Mouse (Mus musculus): ENCODE measurements around the gene Zscan22. TPM values are rescaled to one million over a fixed set of nuclear protein-coding genes. Genes with fewer than 3 reads are reported as not detected.
A peak's percentile ranks its signal among the peaks of the same experiment; 100 is the strongest.
"Not testable (repeated sequence)": the region's sequence is repeated elsewhere in the genome, so short reads cannot be mapped to it uniquely, and the experiment has no call there.

Zscan22 gene
- polyA plus RNA-seq (2012; rRNA removed) (3.8 and 3.9 TPM in 2 replicates), polyA plus RNA-seq (2014; fragmentation: Nextera tagmentation; extraction: Ambion mirVana) (3.9 and 5.1 TPM in 2 replicates)

DNA sequence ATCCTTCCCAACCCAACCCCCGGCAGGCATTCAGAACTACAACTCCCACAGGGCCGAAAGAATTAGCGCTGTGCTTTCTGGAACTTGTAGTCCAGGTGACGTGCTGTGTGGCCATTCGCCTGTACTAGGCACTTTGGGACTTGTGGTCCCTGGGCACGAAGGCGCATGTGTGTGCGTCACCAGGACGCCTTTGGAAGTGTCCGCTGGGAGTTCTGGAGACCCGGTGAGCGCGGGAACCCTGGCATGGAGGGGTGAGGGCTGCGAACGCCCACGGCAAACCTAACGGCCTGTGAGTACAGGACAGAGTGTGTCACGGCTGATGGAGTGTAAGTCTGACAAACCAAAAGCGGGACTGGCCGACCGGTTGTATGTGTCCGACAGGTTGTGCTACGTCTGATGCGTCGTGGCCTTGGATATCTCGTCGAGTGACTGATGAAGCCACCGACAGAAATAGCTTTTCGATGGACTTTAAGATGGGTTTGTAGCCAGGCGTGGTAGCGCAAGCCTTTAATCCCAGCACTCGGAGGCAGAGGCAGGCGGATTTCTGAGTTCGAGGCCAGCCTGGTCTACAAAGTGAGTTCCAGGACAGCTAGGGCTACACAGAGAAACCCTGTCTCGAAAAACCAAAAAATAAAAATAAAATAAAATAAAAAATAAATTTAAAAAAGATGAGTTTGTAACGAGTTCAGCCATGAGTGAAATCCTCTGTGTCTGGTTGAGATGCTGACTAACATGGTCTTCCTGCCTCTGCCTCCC lies at the start of gene Zscan22:
Gene Zscan22 (plus strand): TSS at position 161 of the 756 bp plus-strand sequence.
- Histone ChIP-seq H3K4me1 (replicated peaks; ENCODE audit: control insufficient read depth in 2 of 2, insufficient read depth in 2 of 2, low read length in 1 of 2) (peaks cover 3 to 9% of the 10 kb centered on the region in 2 experiments), H3K27me3 (ENCODE audit: control insufficient read depth, insufficient read depth, low read length) (no peaks in the 10 kb centered on the region), H3K36me3 (replicated peaks; ENCODE audit: control insufficient read depth, insufficient read depth, low read depth) (no peaks in the 10 kb centered on the region), H3K27ac (no peak within 1 kb of the TSS), H3K4me3 (ENCODE audit: insufficient read depth in 1 of 2, low read depth in 2 of 2, low read length in 2 of 2) (peak within 1 kb of the TSS; percentile 59 to 99), H3K9ac (replicated peaks) (peak within 1 kb of the TSS; percentile 41), H3K4me2 (ENCODE audit: low read depth) (peak within 1 kb of the TSS; percentile 73), H3K9me3 (ENCODE audit: control insufficient read depth, low read length) (no peaks in the 10 kb centered on the region)
- ATAC-seq (ENCODE audit: insufficient read depth) (peak; percentile 96), DNase-seq (ENCODE audit: low read depth in 3 of 3, low spot score in 3 of 3) (peak; percentile 76 to 82 (median 80))
- no peak for TF ChIP-seq EP300 (IDR thresholded peaks at IDR 0.05; ENCODE audit: low read depth)
- TF ChIP-seq CTCF (IDR thresholded peaks at IDR 0.05; ENCODE audit: low read depth) = no peak; the same call in 1 of the 2 replicates
- 3% methylated on average over 36 of the region's 36 CpGs for WGBS (ENCODE audit: insufficient replicate concordance)

- peak in 2 of 3 experiments; percentile 24 to 33 for DNase-seq (ENCODE audit: low read depth in 3 of 3, low spot score in 3 of 3)
- Histone ChIP-seq H3K4me1 (replicated peaks; ENCODE audit: control insufficient read depth in 2 of 2, insufficient read depth in 2 of 2, low read length in 1 of 2) (no peaks in the 10 kb centered on the region), H3K36me3 (replicated peaks; ENCODE audit: control insufficient read depth, insufficient read depth, low read depth) (no peaks in the 10 kb centered on the region), H3K9me3 (ENCODE audit: control insufficient read depth, low read length) (no peaks in the 10 kb centered on the region), H3K4me2 (ENCODE audit: low read depth) (no peak overlapping the region), H3K27me3 (ENCODE audit: control insufficient read depth, insufficient read depth, low read length) (no peaks in the 10 kb centered on the region), H3K9ac (replicated peaks) (no peak overlapping the region), H3K27ac (no peak overlapping the region), H3K4me3 (ENCODE audit: insufficient read depth in 1 of 2, low read depth in 2 of 2, low read length in 2 of 2) (no peak overlapping the region)
- ATAC-seq (ENCODE audit: insufficient read depth) = no peak
- whole genome bisulfite sequencing (ENCODE audit: insufficient replicate concordance) = 11% methylated on average over 3 of the region's 3 CpGs
- TF ChIP-seq EP300 (IDR thresholded peaks at IDR 0.05; ENCODE audit: low read depth) (no peak), CTCF (IDR thresholded peaks at IDR 0.05; ENCODE audit: low read depth) (peak; percentile 18; the same call in 1 of the 2 replicates)
Observed at GRCm38 (mm10) chr7:12874301-12874700, 23.3 kb upstream of the Zscan22 start.

DNA sequence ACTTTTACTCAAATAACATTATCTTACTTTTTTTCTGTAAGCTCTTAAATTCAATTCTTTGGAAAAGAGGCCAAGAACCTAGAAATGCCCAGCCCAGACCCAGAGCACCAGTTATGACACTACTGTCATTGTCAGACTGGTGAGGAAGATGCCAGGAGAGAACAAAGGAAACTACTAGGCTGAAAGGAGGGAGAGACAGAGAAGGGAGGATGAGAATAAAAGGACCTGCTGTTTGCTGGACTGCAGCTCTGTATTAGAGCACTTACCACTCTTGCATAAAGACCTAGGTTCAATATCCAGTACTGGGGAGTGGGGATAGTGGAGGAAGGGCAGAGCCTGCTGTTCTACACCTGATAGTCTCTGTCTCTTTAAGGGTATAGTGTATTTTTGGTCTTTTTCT lies 17.6 kb upstream of the Zscan22 start:
- H3K9ac ChIP-seq (replicated peaks) = no peak overlapping the region
- no peaks in the 10 kb centered on the region for H3K27me3 ChIP-seq (ENCODE audit: control insufficient read depth, insufficient read depth, low read length)
- H3K9me3 ChIP-seq (ENCODE audit: control insufficient read depth, low read length) = no peaks in the 10 kb centered on the region
- peaks cover 0 to 6% of the 10 kb centered on the region in 2 experiments; a peak in 1 of 4 replicates for H3K4me1 ChIP-seq (replicated peaks; ENCODE audit: control insufficient read depth in 2 of 2, insufficient read depth in 2 of 2, low read length in 1 of 2)
- H3K4me2 ChIP-seq (ENCODE audit: low read depth) = no peak overlapping the region
- ATAC-seq (ENCODE audit: insufficient read depth) (no peak), DNase-seq (ENCODE audit: low read depth in 3 of 3, low spot score in 3 of 3) (no peak)
- H3K4me3 ChIP-seq (ENCODE audit: insufficient read depth in 1 of 2, low read depth in 2 of 2, low read length in 2 of 2) = no peak overlapping the region
- TF ChIP-seq CTCF (IDR thresholded peaks at IDR 0.05; ENCODE audit: low read depth) (no peak), EP300 (IDR thresholded peaks at IDR 0.05; ENCODE audit: low read depth) (no peak)
- no peak overlapping the region for H3K27ac ChIP-seq
- no peaks in the 10 kb centered on the region for H3K36me3 ChIP-seq (replicated peaks; ENCODE audit: control insufficient read depth, insufficient read depth, low read depth)

- ATAC-seq (ENCODE audit: insufficient read depth); H3K9ac ChIP-seq (replicated peaks): not testable (repeated sequence)
- WGBS (ENCODE audit: insufficient replicate concordance) = 30% methylated on average over 8 of the region's 8 CpGs
Observed at GRCm38 (mm10) chr7:12880497-12880896, 17.1 kb upstream of the Zscan22 start.

DNA sequence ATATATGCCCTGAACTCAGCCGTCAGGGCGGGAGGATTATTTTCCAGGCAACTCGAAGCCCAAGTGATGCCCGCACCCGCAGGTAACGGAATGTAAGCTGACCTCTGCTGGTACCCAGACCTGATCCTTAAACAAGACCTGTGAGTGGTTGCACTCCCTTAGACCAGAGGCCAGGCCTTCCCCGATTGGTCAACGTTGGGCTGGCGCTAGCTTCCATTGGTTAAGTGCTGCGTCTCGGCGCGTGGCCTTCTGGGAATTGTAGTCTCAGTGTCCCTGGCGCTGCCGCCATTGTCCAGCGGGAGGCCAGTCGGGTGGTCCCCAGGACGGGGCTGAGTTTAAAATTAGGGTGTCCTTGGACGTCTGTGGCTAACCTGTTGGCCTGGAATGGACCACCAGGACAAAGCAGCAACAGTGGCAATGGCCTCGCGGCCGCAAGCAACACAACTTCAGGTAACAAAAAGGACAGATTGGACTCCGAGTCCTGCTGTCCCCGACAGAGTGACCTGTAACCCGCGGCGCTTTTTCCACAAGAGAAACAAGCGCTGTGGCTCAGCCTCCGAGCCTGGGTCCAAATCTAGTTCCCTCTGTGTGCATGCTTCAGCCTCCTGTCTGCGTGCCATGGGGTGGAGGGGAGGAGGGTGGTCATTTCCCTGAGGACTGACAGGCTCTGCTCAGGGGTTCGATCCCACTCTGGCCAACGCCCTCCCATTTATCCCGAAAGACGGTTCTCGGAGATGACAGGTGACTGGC lies 16.5 kb upstream of the Zscan22 start, which contains the start of gene Zfp128:
Gene Zfp128 (plus strand): TSS at position 267 of the 750 bp plus-strand sequence.
- H3K36me3 ChIP-seq (replicated peaks; ENCODE audit: control insufficient read depth, insufficient read depth, low read depth) = no peaks in the 10 kb centered on the region
- peak within 1 kb of the TSS; percentile 61 for H3K9ac ChIP-seq (replicated peaks)
- DNase-seq (ENCODE audit: low read depth in 3 of 3, low spot score in 3 of 3) (peak; percentile 83 to 89 (median 89)), ATAC-seq (ENCODE audit: insufficient read depth) (peak; percentile 100)
- peak within 1 kb of the TSS; percentile 57 to 91 for H3K4me3 ChIP-seq (ENCODE audit: insufficient read depth in 1 of 2, low read depth in 2 of 2, low read length in 2 of 2)
- H3K4me1 ChIP-seq (replicated peaks; ENCODE audit: control insufficient read depth in 2 of 2, insufficient read depth in 2 of 2, low read length in 1 of 2) = peaks cover 0 to 6% of the 10 kb centered on the region in 2 experiments; a peak in 1 of 4 replicates
- TF ChIP-seq EP300 (IDR thresholded peaks at IDR 0.05; ENCODE audit: low read depth) (no peak), CTCF (IDR thresholded peaks at IDR 0.05; ENCODE audit: low read depth) (peak; percentile 34)
- H3K27me3 ChIP-seq (ENCODE audit: control insufficient read depth, insufficient read depth, low read length) = no peaks in the 10 kb centered on the region
- peak within 1 kb of the TSS; percentile 72 for H3K4me2 ChIP-seq (ENCODE audit: low read depth)
- no peak within 1 kb of the TSS for H3K27ac ChIP-seq
- 1% methylated on average over 35 of the region's 35 CpGs for whole genome bisulfite sequencing (ENCODE audit: insufficient replicate concordance)
- no peaks in the 10 kb centered on the region for H3K9me3 ChIP-seq (ENCODE audit: control insufficient read depth, low read length)

More at GRCm38 (mm10) chr7:12880497-12880896, 17.1 kb upstream of the Zscan22 start:
- peak overlapping the region; percentile 72 for H3K4me2 ChIP-seq (ENCODE audit: low read depth)
- H3K4me3 ChIP-seq (ENCODE audit: insufficient read depth in 1 of 2, low read depth in 2 of 2, low read length in 2 of 2) = peak overlapping the region; percentile 57 to 59
- H3K36me3 ChIP-seq (replicated peaks; ENCODE audit: control insufficient read depth, insufficient read depth, low read depth); H3K27me3 ChIP-seq (ENCODE audit: control insufficient read depth, insufficient read depth, low read length); H3K9me3 ChIP-seq (ENCODE audit: control insufficient read depth, low read length); DNase-seq (ENCODE audit: low read depth in 3 of 3, low spot score in 3 of 3); H3K27ac ChIP-seq; H3K4me1 ChIP-seq (replicated peaks; ENCODE audit: control insufficient read depth in 2 of 2, insufficient read depth in 2 of 2, low read length in 1 of 2): not testable (repeated sequence)

Data from liver, embryonic 14.5 days (tissue).